Mouse (Mus musculus) neural tube, embryonic 10.5 days (tissue): Measurements from ENCODE around the gene Zfp523.

ENCODE experiments used
- DNase-seq: peaks from one replicate; pipeline ENCODE4 v3.0.0-alpha.2; 2017; ENCODE audit warnings: low spot score; ENCODE audit errors: extremely low spot score

The Zfp523 gene

GRCm38 (mm10) chr17:28242296-28242695 lies 65.4 kb downstream of the Zfp523 start:
- no peak for DNase-seq

- no peak for DNase-seq
These were observed 67.3 kb downstream of the Zfp523 start for GRCm38 (mm10) chr17:28244214-28244613.

- DNase-seq, result no peak
These were observed 67.8 kb downstream of the Zfp523 start for GRCm38 (mm10) chr17:28244714-28245113.

- no peak for DNase-seq
These were observed 69.7 kb downstream of the Zfp523 start for GRCm38 (mm10) chr17:28246640-28247039.

- peak; percentile 32 for DNase-seq
These were observed 70.7 kb downstream of the Zfp523 start for GRCm38 (mm10) chr17:28247613-28248012.

- DNase-seq, result no peak
These were observed 72.1 kb downstream of the Zfp523 start for GRCm38 (mm10) chr17:28249062-28249461.

GRCm38 (mm10) chr17:28251579-28252280 lies 74.8 kb downstream of the Zfp523 start:
- DNase-seq, result no peak

GRCm38 (mm10) chr17:28252281-28252648 lies 75.3 kb downstream of the Zfp523 start:
- DNase-seq, result no peak

GRCm38 (mm10) chr17:28253216-28253615 lies 76.3 kb downstream of the Zfp523 start:
- DNase-seq, result peak; percentile 42

- DNase-seq, result no peak
These were observed 77.9 kb downstream of the Zfp523 start for GRCm38 (mm10) chr17:28254804-28255203.
